Mouse (Mus musculus) bone marrow macrophage, adult 2 months (primary cell): ENCODE data around the gene Pecam1.

ENCODE experiments used
- CTCF ChIP-seq: IDR thresholded peaks from 2 replicates; pipeline ENCODE4 v1.5.1; 2012; ENCODE audit warnings: low read depth, mild to moderate bottlenecking, low read length, moderate library complexity
- POLR2A ChIP-seq: IDR thresholded peaks from 2 replicates; pipeline ENCODE4 v1.6.1; 2012; ENCODE audit warnings: mild to moderate bottlenecking, low read depth, low read length, borderline replicate concordance

GRCm38 (mm10) chr11:106751039-106752018 is 901 bp upstream of the Pecam1 start, which contains the start of gene Milr1:
- TF ChIP-seq CTCF (no peak), POLR2A (no peak)
